Mouse (Mus musculus) embryonic facial prominence, embryonic 15.5 days (tissue): Measurements from ENCODE around the gene Plin4. TPM values are rescaled to one million over a fixed set of nuclear protein-coding genes. Genes with fewer than 3 reads are reported as not detected.
A peak's percentile ranks its signal among the peaks of the same experiment; 100 is the strongest.
"Not testable (repeated sequence)": the region's sequence is repeated elsewhere in the genome, so short reads cannot be mapped to it uniquely, and the experiment has no call there.

Experiments used
- ATAC-seq: fragments of 200-750 bp; cut with Nextera tagmentation; 2 replicates; pipeline ENCODE4 v1.8.0; 2017; ENCODE audit warnings: low read depth, moderate TSS enrichment; ENCODE audit not compliant: insufficient number of reproducible peaks, low FRiP score, low TSS enrichment
- H3K27ac ChIP-seq: fragments of 300-500 bp; sonication (generic); replicated peaks from 2 replicates; pipeline ENCODE4 v1.5.1; 2015; ENCODE audit warnings: mild to moderate bottlenecking, inconsistent platforms
- H3K27me3 ChIP-seq: fragments of 300-500 bp; sonication (generic); 2 replicates; pipeline ENCODE4 v1.6.1; 2015; ENCODE audit warnings: inconsistent platforms
- H3K36me3 ChIP-seq: fragments of 300-500 bp; sonication (generic); 2 replicates; pipeline ENCODE4 v1.6.1; 2015; ENCODE audit warnings: mild to moderate bottlenecking, inconsistent platforms
- H3K4me1 ChIP-seq: fragments of 300-500 bp; sonication (generic); 2 replicates; pipeline ENCODE4 v1.6.1; 2015; ENCODE audit warnings: inconsistent platforms
- H3K4me2 ChIP-seq: fragments of 300-500 bp; sonication (generic); replicated peaks from 2 replicates; pipeline ENCODE4 v1.6.1; 2015; ENCODE audit warnings: mild to moderate bottlenecking, inconsistent platforms
- H3K4me3 ChIP-seq: fragments of 300-500 bp; sonication (generic); replicated peaks from 2 replicates; pipeline ENCODE4 v1.5.1; 2015; ENCODE audit warnings: mild to moderate bottlenecking, inconsistent platforms
- H3K9ac ChIP-seq: fragments of 300-500 bp; sonication (generic); 2 replicates; pipeline ENCODE4 v1.6.1; 2015; ENCODE audit warnings: inconsistent platforms
- H3K9me3 ChIP-seq: fragments of 300-500 bp; sonication (generic); replicated peaks from 2 replicates; pipeline ENCODE4 v1.6.1; 2016; ENCODE audit warnings: inconsistent platforms
- WGBS: fragments of 180-500 bp; shearing (Covaris S2); methylation state at CpG from one replicate; pipeline ENCODE4 v1.1.7; 2015; 5-methylcytosine and 5-hydroxymethylcytosine counted together
- polyA plus RNA-seq: library from polyadenylated mRNA; unstranded; fragments of >200 nt; fragmentation: Nextera tagmentation; extraction: Ambion mirVana; gene quantifications from 2 replicates; pipeline ENCODE4 v1.2.1, GENCODE M21; 2015

The Plin4 gene
- polyA plus RNA-seq, 1 experiment from 2014 or later, result 0.08 TPM

DNA sequence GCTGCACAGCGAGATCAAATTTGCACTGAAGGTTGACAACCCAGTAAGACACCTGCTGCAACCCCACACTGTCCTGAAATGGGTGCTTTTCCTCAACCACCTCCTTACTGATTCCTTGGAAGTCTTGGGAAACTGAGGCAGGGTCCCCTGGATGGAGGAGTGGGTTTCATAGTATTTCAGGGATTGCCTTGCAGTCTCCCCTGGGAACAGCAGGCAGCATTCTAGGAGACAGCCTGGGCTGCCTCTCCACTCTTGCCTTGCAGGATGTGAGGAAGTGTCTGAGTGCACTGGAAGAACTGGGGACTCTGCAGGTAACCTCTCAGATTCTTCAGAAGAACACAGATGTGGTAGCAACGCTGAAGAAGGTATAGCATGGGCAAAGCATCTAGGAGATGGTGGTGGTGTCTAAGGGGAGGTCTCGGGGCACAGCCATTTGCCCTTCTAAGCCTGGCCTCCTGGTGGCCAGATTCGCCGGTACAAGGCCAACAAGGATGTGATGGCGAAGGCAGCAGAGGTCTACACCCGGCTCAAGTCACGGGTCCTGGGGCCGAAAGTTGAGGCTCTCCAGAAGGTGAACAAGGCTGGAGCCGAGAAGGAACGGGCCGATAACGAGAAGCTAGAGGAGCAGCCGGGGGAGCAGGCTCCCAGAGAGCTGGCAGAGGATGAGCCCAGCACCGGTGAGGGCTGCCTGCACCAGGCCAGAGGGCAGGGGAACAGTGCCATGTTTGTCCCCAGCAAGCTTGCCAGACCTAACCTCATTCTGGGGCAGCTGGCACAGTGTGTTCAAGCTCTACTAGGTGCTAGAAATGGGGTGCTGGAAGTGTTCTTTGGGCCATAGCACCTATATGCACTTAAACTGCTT is 10.7 kb downstream of the Plin4 start:
- H3K4me1 ChIP-seq, result no peaks in the 10 kb centered on the region
- H3K4me2 ChIP-seq, result no peak overlapping the region
- 88% methylated on average over 15 of the region's 15 CpGs for WGBS
- no peak for ATAC-seq
- no peak overlapping the region for H3K27ac ChIP-seq
- H3K4me3 ChIP-seq, result no peak overlapping the region
- no peak overlapping the region for H3K9ac ChIP-seq
- no peaks in the 10 kb centered on the region for H3K9me3 ChIP-seq
- peaks cover 80% of the 10 kb centered on the region for H3K36me3 ChIP-seq
- H3K27me3 ChIP-seq, result no peaks in the 10 kb centered on the region

DNA sequence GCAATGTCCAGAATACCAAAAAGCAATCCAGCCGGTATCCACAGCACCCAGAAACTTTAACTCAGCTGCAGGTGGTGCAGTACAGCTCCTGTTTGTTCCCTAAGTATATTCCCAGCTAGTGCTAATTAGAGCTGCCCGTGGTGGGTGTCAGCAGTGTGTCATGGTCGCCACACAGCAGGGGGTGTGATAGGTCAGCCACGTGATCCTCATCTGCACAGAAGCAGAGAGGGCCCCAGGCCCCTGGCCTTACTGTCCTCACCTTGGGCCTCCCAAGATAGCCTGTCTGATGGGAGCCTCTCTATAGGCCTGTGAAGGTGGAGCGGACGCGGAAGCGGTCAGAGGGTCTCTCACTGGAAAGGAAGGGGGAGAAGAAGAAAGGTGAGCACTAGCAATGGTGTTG is 11.4 kb downstream of the Plin4 start:
- H3K4me1 ChIP-seq, result peaks cover 4% of the 10 kb centered on the region; the same call in 1 of the 2 replicates
- WGBS, result 89% methylated on average over 8 of the region's 8 CpGs
- H3K4me3 ChIP-seq, result no peak overlapping the region
- no peaks in the 10 kb centered on the region for H3K27me3 ChIP-seq
- H3K4me2 ChIP-seq, result no peak overlapping the region
- peaks cover 82% of the 10 kb centered on the region for H3K36me3 ChIP-seq
- ATAC-seq, result no peak
- no peak overlapping the region for H3K27ac ChIP-seq
- no peak overlapping the region for H3K9ac ChIP-seq
- H3K9me3 ChIP-seq, result no peaks in the 10 kb centered on the region

DNA sequence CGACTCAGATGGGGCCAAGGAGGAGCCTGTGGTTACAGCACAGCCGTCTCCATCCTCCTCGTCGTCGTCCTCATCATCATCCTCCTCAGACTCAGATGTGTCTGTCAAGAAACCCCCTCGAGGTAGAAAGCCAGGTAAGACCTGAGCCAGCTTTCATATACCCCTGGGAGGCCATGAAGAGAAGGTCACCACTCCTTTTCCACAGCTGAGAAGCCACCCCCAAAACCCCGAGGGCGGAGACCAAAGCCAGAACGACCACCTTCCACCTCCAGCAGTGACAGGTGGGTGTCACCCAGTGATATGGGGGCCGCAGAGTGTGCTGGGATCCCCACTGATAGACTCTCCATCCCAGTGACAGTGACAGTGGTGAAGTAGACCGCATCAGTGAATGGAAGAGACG is 12.7 kb downstream of the Plin4 start:
- ATAC-seq, result no peak
- Histone ChIP-seq H3K4me3 (no peak overlapping the region), H3K27ac (no peak overlapping the region), H3K36me3 (peaks cover 70% of the 10 kb centered on the region), H3K9me3 (no peaks in the 10 kb centered on the region), H3K4me2 (no peak overlapping the region), H3K4me1 (peaks cover 5% of the 10 kb centered on the region; the same call in 1 of the 2 replicates), H3K27me3 (no peaks in the 10 kb centered on the region), H3K9ac (no peak overlapping the region)
- 85% methylated on average over 12 of the region's 12 CpGs for WGBS

DNA sequence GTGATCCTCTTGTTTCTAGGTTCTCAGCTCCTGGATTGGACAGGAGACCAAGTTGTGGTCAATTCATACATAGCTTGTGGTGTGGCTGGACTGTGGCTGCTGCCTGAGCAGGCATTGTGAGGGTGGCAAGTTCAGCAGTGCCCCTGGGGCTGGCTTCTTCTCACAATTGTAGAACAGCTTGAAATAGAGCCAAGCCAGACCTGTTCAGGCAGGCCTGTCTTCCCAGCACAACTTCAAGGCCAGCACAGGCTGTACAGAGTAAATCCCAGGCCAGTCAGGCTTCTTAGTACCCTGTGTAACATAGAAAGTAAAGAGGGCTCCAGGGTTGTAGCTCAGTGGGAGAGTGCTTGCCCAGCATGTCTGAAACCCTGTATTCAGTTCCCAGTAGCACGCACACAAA is 16.8 kb downstream of the Plin4 start:
- H3K27ac ChIP-seq, result no peak overlapping the region
- no peak for ATAC-seq
- 0 out of 2 replicates have a peak overlapping the region, but pooled peaks have one; percentile 21 for H3K9ac ChIP-seq
- H3K9me3 ChIP-seq, result no peaks in the 10 kb centered on the region
- H3K36me3 ChIP-seq, result peaks cover 46% of the 10 kb centered on the region
- peaks cover 5% of the 10 kb centered on the region; the same call in 1 of the 2 replicates for H3K4me1 ChIP-seq
- no peaks in the 10 kb centered on the region for H3K27me3 ChIP-seq
- 69% methylated on average over 1 of the region's 1 CpGs for WGBS
- H3K4me2 ChIP-seq, result no peak overlapping the region
- H3K4me3 ChIP-seq, result no peak overlapping the region

DNA sequence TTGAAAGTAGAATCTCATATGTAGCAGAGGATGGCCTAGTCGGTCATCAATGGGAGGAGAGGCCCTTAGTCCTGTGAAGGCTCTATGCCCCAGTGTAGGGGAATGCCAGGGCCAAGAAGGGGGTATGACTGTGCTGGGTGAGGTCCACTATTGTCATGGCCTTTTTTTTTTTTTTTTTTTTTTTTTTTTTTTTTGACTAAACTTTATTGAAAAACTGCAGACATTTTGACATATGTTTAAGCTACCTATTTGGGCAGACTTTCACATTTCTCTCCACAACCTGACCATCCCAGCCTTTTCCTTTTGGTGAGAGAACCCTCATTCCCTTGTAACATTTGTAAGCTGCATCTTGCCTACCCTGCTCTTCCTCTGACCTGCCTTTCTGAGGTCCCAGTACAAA is 17.3 kb downstream of the Plin4 start:
- Histone ChIP-seq H3K27me3 (no peaks in the 10 kb centered on the region), H3K9ac (no peak overlapping the region), H3K4me3 (no peak overlapping the region), H3K4me2 (no peak overlapping the region), H3K9me3 (no peaks in the 10 kb centered on the region), H3K4me1 (peaks cover 5% of the 10 kb centered on the region; the same call in 1 of the 2 replicates), H3K27ac (no peak overlapping the region), H3K36me3 (peaks cover 44% of the 10 kb centered on the region)
- no peak for ATAC-seq
- 94% methylated on average over 1 of the region's 1 CpGs for WGBS

DNA sequence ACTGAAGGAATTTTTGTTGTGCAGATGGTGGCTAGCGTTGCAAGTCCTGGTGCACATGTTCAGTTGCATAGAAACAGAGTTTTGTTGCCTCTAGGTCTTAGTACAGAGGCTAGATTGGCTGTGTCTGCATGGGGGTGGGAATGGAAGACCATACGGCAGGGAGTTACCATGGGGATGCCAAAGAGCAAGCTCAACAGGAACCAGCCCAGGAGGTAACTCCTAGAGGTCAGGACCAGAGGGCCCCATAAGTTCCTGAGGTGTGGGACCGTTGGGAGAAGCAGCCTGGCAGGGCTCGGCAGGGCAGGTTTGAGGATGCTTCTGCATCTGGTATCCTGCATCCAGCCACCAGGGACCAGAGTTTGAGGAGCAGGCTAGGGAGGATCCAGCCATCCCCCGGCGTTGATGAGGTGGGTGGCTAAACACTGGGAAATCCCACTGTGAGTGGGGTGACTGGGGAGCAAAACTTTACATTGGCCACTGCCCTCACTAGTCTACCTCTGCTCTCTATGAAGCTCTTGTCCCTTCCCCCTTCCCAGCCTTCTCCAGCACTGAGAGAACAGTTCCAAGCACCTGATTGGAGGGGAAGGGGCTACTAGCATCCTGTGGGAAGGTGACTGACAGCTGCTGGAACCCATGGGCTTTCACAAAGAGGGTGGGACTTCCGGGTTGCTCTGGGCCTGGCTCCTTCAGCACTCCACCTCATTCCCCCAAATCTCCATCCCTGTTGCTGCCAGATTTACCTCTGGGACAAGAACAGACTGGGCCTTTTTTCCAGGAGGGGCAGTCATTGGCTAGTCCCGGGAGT is 28.6 kb downstream of the Plin4 start:
- WGBS, result 7% methylated on average over 8 of the region's 8 CpGs
- peaks cover 23% of the 10 kb centered on the region for H3K36me3 ChIP-seq
- peak; percentile 32 for ATAC-seq

DNA sequence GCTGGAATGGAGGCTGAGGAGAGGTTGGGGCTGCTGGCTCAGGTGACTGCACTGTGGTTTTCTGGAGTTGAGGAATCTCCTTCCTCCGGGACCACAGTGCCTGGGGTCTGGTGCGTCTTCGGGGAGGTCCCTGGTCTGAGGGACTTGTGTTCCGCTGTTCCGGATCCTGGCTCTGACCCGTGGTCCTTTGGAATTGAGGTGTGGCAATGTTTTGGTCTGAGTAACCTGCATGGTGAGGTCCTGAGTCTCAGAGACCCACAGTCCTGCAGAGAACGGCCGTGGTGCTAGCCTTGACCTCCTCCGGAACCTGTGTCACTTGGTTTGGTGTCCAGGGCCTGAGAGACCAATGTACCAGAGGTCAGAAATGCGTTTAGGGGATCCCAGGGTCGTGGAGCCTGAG is 29.7 kb downstream of the Plin4 start:
- peak overlapping the region; percentile 83 for H3K9ac ChIP-seq
- H3K4me3 ChIP-seq, result peak overlapping the region; percentile 92
- H3K27ac ChIP-seq, result peak overlapping the region; percentile 63
- peaks cover 22% of the 10 kb centered on the region for H3K36me3 ChIP-seq
- H3K4me1 ChIP-seq, result peaks cover 35% of the 10 kb centered on the region
- under 1% methylated on average over 11 of the region's 11 CpGs for WGBS
- H3K9me3 ChIP-seq, result no peaks in the 10 kb centered on the region
- ATAC-seq, result no peak
- peak overlapping the region; percentile 92 for H3K4me2 ChIP-seq
- H3K27me3 ChIP-seq, result no peaks in the 10 kb centered on the region

More for the DNA sequence above, 28.6 kb downstream of the Plin4 start:
- peak overlapping the region; percentile 83 for H3K9ac ChIP-seq
- H3K4me2 ChIP-seq, result peak overlapping the region; percentile 92
- H3K4me3 ChIP-seq, result peak overlapping the region; percentile 92
- no peaks in the 10 kb centered on the region for H3K9me3 ChIP-seq
- no peaks in the 10 kb centered on the region for H3K27me3 ChIP-seq
- H3K27ac ChIP-seq, result 0 out of 2 replicates have a peak overlapping the region, but pooled peaks have one; percentile 28
- H3K4me1 ChIP-seq, result peaks cover 27% of the 10 kb centered on the region

DNA sequence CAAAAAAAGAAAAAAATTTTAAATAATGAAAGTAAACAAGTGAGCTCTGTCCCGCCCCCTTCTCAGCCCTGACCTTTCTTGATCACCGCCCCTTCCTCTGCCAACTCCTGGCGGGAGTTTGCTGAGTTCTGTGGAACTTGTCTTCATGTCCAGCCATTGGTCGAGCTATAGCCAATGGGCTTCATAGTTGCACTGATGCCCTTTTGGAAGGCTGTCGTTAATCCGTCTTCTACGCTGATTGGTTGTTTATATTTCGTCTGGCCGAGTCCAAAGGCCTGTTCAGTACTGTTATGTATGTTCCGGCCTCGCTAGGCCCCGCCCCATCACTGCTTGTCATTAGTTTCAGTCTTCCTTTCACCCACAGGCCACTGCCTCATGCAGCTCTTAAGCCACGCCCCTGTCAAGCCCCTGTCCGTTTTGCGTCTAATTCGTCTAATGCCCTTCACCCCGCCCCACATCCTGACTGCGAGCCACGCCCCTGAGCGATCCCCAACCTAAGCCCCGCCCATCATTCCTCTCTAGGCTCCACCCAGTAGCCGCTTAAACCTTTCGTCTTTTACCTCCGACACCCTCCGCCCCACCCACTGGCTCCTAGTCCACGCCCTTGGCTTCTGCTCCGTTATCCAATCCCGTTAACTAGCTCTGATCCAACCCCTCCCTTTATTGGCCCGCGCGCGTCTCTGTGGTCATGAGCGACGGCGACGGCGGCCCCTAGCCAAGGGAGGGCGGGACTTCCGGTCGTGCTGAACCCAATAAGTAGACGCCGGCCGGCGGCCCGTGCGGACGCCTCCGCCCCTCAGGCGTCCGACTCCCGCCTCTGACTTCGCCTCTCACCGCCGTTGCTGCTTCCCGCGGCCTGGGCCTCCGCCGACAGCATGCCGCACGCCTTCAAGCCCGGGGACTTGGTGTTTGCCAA is 30.5 kb downstream of the Plin4 start, which contains the start of gene Hdgfl2:
Gene Hdgfl2 (plus strand): TSS at position 755 of the 916 bp plus-strand sequence.
- peak within 1 kb of the TSS; percentile 63 for H3K27ac ChIP-seq
- no peaks in the 10 kb centered on the region for H3K9me3 ChIP-seq
- H3K36me3 ChIP-seq, result peaks cover 18% of the 10 kb centered on the region
- WGBS, result under 1% methylated on average over 61 of the region's 61 CpGs
- ATAC-seq, result peak; percentile 93
- peaks cover 38% of the 10 kb centered on the region for H3K4me1 ChIP-seq
- H3K9ac ChIP-seq, result peak within 1 kb of the TSS; percentile 83
- H3K4me2 ChIP-seq, result peak within 1 kb of the TSS; percentile 92
- H3K4me3 ChIP-seq, result peak within 1 kb of the TSS; percentile 92
- no peaks in the 10 kb centered on the region for H3K27me3 ChIP-seq

DNA sequence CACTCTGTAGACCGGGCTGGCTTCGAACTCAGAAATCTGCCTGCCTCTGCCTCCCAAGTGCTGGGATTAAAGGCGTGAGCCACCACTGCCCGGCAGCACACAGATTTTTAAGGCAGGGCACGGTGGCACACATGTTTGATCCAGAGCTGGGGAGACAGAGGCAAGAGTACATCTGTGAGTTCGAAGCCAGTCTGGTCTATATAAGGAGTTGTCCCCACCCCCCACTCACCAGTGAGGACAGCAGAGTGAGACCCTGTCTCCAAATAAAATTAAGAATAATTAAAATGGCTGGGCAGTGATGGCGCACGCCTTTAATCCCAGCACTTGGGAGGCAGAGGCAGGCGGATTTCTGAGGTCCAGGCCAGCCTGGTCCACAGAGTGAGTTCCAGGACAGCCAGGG is 31.2 kb downstream of the Plin4 start:
- peak overlapping the region; percentile 92 for H3K4me2 ChIP-seq
- 67% methylated on average over 9 of the region's 9 CpGs for WGBS
- not testable (repeated sequence) for H3K27me3 ChIP-seq, H3K9me3 ChIP-seq, H3K9ac ChIP-seq, ATAC-seq
- peaks cover 13% of the 10 kb centered on the region for H3K36me3 ChIP-seq
- H3K4me3 ChIP-seq, result peak overlapping the region; percentile 92
- H3K4me1 ChIP-seq, result peaks cover 46% of the 10 kb centered on the region
- H3K27ac ChIP-seq, result 0 out of 2 replicates have a peak overlapping the region, but pooled peaks have one; percentile 30

- H3K27ac ChIP-seq, result no peak overlapping the region
- no peak overlapping the region for H3K4me2 ChIP-seq
- 92% methylated on average over 5 of the region's 5 CpGs for WGBS
- H3K9ac ChIP-seq, result no peak overlapping the region
- no peak overlapping the region for H3K4me3 ChIP-seq
- no peaks in the 10 kb centered on the region for H3K27me3 ChIP-seq
- peaks cover 54% of the 10 kb centered on the region for H3K4me1 ChIP-seq
- H3K9me3 ChIP-seq, result no peaks in the 10 kb centered on the region
- peaks cover 10% of the 10 kb centered on the region for H3K36me3 ChIP-seq
- no peak for ATAC-seq
These were observed 32.1 kb downstream of the Plin4 start for GRCm38 (mm10) chr17:56077523-56077922.
